Mouse (Mus musculus) G1E (cell line): ENCODE measurements around the gene Vps11.

Experiments used
- CTCF ChIP-seq: IDR thresholded peaks from 2 replicates; pipeline ENCODE4 v1.5.1; 2012; ENCODE audit warnings: low read depth, low read length, inconsistent platforms, mixed read lengths
- GATA1 ChIP-seq: IDR thresholded peaks from 2 replicates; pipeline ENCODE4 v1.6.1; 2012; ENCODE audit warnings: borderline replicate concordance, low read length, inconsistent platforms, mixed read lengths
- GATA2 ChIP-seq: IDR thresholded peaks from 2 replicates; pipeline ENCODE4 v1.6.1; 2012; ENCODE audit warnings: low read depth, low read length, inconsistent platforms, borderline replicate concordance

DNA sequence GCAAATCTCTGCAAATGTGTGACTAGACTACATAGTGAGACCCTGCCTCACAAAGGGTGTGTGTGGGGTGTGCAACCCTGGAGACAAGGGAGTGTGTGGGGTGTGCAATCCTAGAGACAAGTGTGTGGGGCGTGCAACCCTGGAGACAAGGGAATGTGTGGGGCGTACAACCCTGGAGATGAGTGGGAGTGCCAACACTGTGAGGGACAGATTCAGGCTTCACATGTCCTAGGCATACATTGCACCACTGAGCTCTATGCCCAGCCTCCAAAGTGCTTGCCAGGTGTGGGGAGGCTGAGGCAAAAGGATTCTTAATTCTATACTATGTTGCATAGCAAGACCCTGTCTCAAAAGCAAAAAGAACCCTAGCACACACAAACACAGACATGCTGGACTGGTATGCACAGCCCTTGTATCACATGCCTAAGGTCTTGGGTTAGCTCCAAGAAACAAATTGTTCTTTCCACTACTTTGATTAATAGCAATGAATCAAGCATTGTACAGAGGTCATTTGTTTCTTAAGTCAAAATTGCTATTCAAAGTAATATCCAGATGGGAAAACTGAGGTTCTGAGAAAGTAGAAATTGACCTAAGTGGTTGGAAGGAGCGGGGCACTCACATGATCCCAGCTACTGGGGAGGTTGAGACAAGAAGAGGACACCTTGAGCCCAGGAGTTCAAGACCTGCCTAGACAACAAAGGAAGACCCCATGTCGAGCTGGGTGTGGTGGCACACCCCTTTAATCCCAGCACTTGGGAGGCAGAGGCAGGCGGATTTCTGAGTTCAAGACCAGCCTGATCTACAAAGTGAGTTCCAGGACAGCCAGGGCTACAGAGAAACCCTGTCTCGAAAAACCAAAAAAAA, 15.7 kb downstream of the Vps11 start:
- TF ChIP-seq CTCF (no peak), GATA1 (no peak), GATA2 (no peak)
